ENCODE assay signal across 19 mouse cellular contexts in the genomic region with DNA sequence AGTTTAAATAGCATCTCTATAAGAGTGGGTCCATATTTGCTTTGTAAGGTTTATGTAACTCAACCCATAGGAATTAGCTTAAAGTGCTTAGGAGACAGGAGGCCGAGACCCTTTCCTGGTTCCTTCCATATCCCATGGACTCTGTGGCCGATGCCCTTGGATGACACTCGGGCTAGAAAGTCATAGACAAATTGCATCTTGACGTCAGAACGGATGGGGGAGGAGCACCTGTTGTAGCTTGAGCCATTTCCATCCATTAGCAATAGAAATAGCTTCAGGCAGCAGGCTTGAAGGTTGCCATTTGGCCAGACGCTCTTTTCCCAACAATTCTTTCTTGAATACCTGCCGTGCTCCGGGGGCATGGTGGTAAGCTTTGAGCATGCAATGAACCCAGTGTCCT.
DNase-seq lines count a peak whose midpoint lies in the region; ATAC-seq and TF ChIP-seq lines count a peak whose summit lies in the region.
"Had no signal": no experiment of that assay in that cellular context is flagged by ENCODE, and none has a peak within 500 bp of the region (broad histone marks: within the 10 kb centered on the region; RNA-seq: fewer than 3 reads in every experiment).

No protein-coding gene starts in this region.

- H3K9ac ChIP-seq in intestine, embryonic 14.5 days (ENCODE audit: low read length) = no peak overlapping the region
- no peak overlapping the region for H3K9ac ChIP-seq in intestine, postnatal 0 days (ENCODE audit: low read depth, low read length)
- H3K9ac ChIP-seq in lung, embryonic 14.5 days = no peak overlapping the region
- no peak overlapping the region for H3K9ac ChIP-seq in midbrain, embryonic 13.5 days (replicated peaks)
- H3K9ac ChIP-seq: embryonic facial prominence, embryonic 13.5 days; hindbrain, embryonic 12.5 days; liver, embryonic 12.5 days had no signal

- H3K27me3 ChIP-seq in intestine, embryonic 14.5 days (replicated peaks; ENCODE audit: control insufficient read depth, insufficient read depth, low read length) = no peaks in the 10 kb centered on the region
- no peaks in the 10 kb centered on the region for H3K27me3 ChIP-seq in intestine, postnatal 0 days (replicated peaks; ENCODE audit: control insufficient read depth, insufficient read depth, low read length)
- H3K27me3 ChIP-seq in lung, embryonic 14.5 days (ENCODE audit: insufficient read depth, low read length) = no peaks in the 10 kb centered on the region
- no peaks in the 10 kb centered on the region for H3K27me3 ChIP-seq in midbrain, embryonic 13.5 days
- H3K27me3 ChIP-seq: hindbrain, embryonic 12.5 days; liver, embryonic 12.5 days; Patski had no signal

- 0 out of 2 replicates have a peak overlapping the region, but pooled peaks have one; percentile 69 for H3K27ac ChIP-seq in intestine, embryonic 14.5 days (ENCODE audit: low read depth)
- no peak overlapping the region for H3K27ac ChIP-seq in intestine, postnatal 0 days (ENCODE audit: low read depth, low read length)
- peak overlapping the region; percentile 80; the same call in 1 of the 2 replicates for H3K27ac ChIP-seq in lung, embryonic 14.5 days (ENCODE audit: low read depth)
- H3K27ac ChIP-seq in brown adipose tissue, adult 24 weeks (replicated peaks; ENCODE audit: low read depth, low read length) = peak overlapping the region; percentile 99
- no peak overlapping the region for H3K27ac ChIP-seq in midbrain, embryonic 13.5 days
- H3K27ac ChIP-seq: embryonic facial prominence, embryonic 13.5 days; hindbrain, embryonic 12.5 days; limb, embryonic 10.5 days; liver, embryonic 12.5 days; macrophage; midbrain, embryonic 10.5 days had no signal

- TF ChIP-seq CTCF in intestine, postnatal 0 days (IDR thresholded peaks at IDR 0.05; ENCODE audit: low read depth) = no peak
- TF ChIP-seq CTCF in lung, embryonic 14.5 days (IDR thresholded peaks at IDR 0.05; ENCODE audit: low read depth) = no peak

- DNase-seq in adrenal gland, postnatal 14 days = peak; percentile 18
- no peak for DNase-seq in adrenal gland, postnatal 25 days
- no peak for DNase-seq in intestine, embryonic 14.5 days (ENCODE audit: low spot score)
- no peak for DNase-seq in lung, embryonic 14.5 days
- no peak for DNase-seq in lung, postnatal 14 days
- DNase-seq: cerebellum, adult 11-12 months; retina, postnatal 1 day had no signal

- 76% methylated on average over 8 of the region's 8 CpGs for WGBS in intestine, embryonic 14.5 days
- 82% methylated on average over 8 of the region's 8 CpGs for WGBS in intestine, postnatal 0 days
- WGBS in lung, embryonic 14.5 days = 71% methylated on average over 8 of the region's 8 CpGs
- 80% methylated on average over 8 of the region's 8 CpGs for WGBS in midbrain, embryonic 13.5 days

- H3K4me3 ChIP-seq in intestine, embryonic 14.5 days (ENCODE audit: low read depth, low read length) = no peak overlapping the region
- H3K4me3 ChIP-seq in intestine, postnatal 0 days (ENCODE audit: low read depth, low read length) = no peak overlapping the region
- H3K4me3 ChIP-seq in lung, embryonic 14.5 days (ENCODE audit: low read depth, low read length) = no peak overlapping the region
- no peak overlapping the region for H3K4me3 ChIP-seq in brown adipose tissue, adult 24 weeks (ENCODE audit: insufficient read depth, low read depth, low read length)
- no peak overlapping the region for H3K4me3 ChIP-seq in midbrain, embryonic 13.5 days (replicated peaks)
- H3K4me3 ChIP-seq: embryonic facial prominence, embryonic 13.5 days; hindbrain, embryonic 12.5 days; limb, embryonic 10.5 days; liver, embryonic 12.5 days; midbrain, embryonic 10.5 days had no signal

- peaks cover 7% of the 10 kb centered on the region for H3K4me1 ChIP-seq in intestine, embryonic 14.5 days (replicated peaks; ENCODE audit: control insufficient read depth, insufficient read depth, low read length)
- H3K4me1 ChIP-seq in intestine, postnatal 0 days (replicated peaks; ENCODE audit: control insufficient read depth, insufficient read depth, low read length) = peaks cover 6% of the 10 kb centered on the region; the same call in 1 of the 2 replicates
- peaks cover 24% of the 10 kb centered on the region for H3K4me1 ChIP-seq in lung, embryonic 14.5 days (ENCODE audit: insufficient read depth)
- peaks cover 20% of the 10 kb centered on the region for H3K4me1 ChIP-seq in brown adipose tissue, adult 24 weeks (ENCODE audit: control insufficient read depth, insufficient read depth, insufficient read length, low read length)
- 0 out of 2 replicates have a peak, but pooled peaks cover 6% of the 10 kb centered on the region for H3K4me1 ChIP-seq in midbrain, embryonic 13.5 days (replicated peaks)
- H3K4me1 ChIP-seq: liver, embryonic 12.5 days had no signal

- no peak for ATAC-seq in intestine, embryonic 14.5 days (replicated peaks; ENCODE audit: low FRiP score, low TSS enrichment, low read depth)
- no peak for ATAC-seq in intestine, postnatal 0 days
- no peak for ATAC-seq in lung, embryonic 14.5 days (ENCODE audit: insufficient read depth)
- ATAC-seq in midbrain, embryonic 13.5 days = no peak
- ATAC-seq: activated CD4-positive, CD25-positive, alpha-beta regulatory T cell, adult 4 months; forebrain, embryonic 16.5 days; liver, embryonic 12.5 days had no signal

- H3K9me3 ChIP-seq in intestine, embryonic 14.5 days (ENCODE audit: control insufficient read depth, low read length) = no peaks in the 10 kb centered on the region
- H3K9me3 ChIP-seq in intestine, postnatal 0 days (ENCODE audit: control insufficient read depth) = no peaks in the 10 kb centered on the region
- H3K9me3 ChIP-seq in lung, embryonic 14.5 days (ENCODE audit: low read depth, low read length) = no peaks in the 10 kb centered on the region
- H3K9me3 ChIP-seq in midbrain, embryonic 13.5 days = no peaks in the 10 kb centered on the region
- H3K9me3 ChIP-seq: limb, embryonic 10.5 days; liver, embryonic 12.5 days; midbrain, embryonic 10.5 days had no signal

- H3K36me3 ChIP-seq in intestine, embryonic 14.5 days (ENCODE audit: control insufficient read depth, insufficient read depth, low read length) = no peaks in the 10 kb centered on the region
- H3K36me3 ChIP-seq in intestine, postnatal 0 days (ENCODE audit: control insufficient read depth, insufficient read depth) = no peaks in the 10 kb centered on the region
- no peaks in the 10 kb centered on the region for H3K36me3 ChIP-seq in lung, embryonic 14.5 days (ENCODE audit: insufficient read depth)
- no peaks in the 10 kb centered on the region for H3K36me3 ChIP-seq in midbrain, embryonic 13.5 days
- H3K36me3 ChIP-seq: embryonic facial prominence, embryonic 13.5 days; hindbrain, embryonic 12.5 days; limb, embryonic 10.5 days; liver, embryonic 12.5 days; midbrain, embryonic 10.5 days had no signal

- no peak overlapping the region for H3K4me2 ChIP-seq in intestine, embryonic 14.5 days (ENCODE audit: low read length)
- no peak overlapping the region for H3K4me2 ChIP-seq in intestine, postnatal 0 days (replicated peaks; ENCODE audit: low read depth)
- no peak overlapping the region for H3K4me2 ChIP-seq in lung, embryonic 14.5 days
- no peak overlapping the region for H3K4me2 ChIP-seq in midbrain, embryonic 13.5 days (replicated peaks)
- H3K4me2 ChIP-seq: embryonic facial prominence, embryonic 13.5 days; hindbrain, embryonic 12.5 days; liver, embryonic 12.5 days had no signal

Comparison
In these comparisons a context has a peak if more than half of its experiments do, and no peak if none do; other contexts are left out.
1. H3K27ac ChIP-seq: peak in intestine, embryonic 14.5 days (single experiment), lung, embryonic 14.5 days (single experiment) and brown adipose tissue, adult 24 weeks (single experiment); none in intestine, postnatal 0 days (single experiment) and midbrain, embryonic 13.5 days (single experiment).